Mouse (Mus musculus) kidney, adult 18-20 months (tissue): Measurements from ENCODE around the gene Mapt.

Experiments used
- DNase-seq: peaks from one replicate; pipeline ENCODE4 v3.0.0; 2021

Gene Mapt

DNA sequence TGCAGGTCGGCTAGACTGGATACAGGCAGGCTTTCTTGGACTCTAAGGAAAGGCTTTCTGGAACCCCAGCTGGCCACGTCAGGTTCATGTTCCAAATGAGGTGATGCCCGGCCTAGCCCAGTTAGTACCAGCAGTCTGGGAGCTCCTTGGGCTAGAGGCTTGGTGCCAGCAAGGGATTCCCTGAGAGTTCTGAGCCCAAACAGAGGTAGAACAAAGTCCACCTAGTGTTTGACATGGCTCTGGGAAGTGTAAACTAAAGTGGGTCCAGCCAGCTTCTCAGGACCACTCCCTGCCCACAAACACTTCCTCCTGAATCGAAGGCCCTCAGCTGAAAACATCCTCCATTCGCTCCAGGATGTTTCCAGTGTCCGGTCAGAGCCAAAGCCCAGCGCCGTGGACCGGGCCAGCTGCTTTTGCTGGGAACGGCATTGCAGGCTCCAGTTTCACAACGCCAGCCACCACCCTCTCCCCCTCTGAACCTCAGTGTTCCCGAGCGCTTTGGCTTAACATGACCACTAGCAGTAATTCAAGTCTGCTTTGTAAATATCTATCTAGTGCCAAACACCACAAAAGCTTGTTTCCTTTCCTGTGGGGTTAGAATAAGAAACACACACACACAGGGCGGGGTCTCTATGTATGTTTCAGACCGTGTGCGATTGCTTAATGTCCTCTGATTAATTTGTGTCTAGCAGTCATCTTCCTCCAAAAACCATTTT lies 85.7 kb downstream of the Mapt start:
- DNase-seq, result peak; percentile 42

DNA sequence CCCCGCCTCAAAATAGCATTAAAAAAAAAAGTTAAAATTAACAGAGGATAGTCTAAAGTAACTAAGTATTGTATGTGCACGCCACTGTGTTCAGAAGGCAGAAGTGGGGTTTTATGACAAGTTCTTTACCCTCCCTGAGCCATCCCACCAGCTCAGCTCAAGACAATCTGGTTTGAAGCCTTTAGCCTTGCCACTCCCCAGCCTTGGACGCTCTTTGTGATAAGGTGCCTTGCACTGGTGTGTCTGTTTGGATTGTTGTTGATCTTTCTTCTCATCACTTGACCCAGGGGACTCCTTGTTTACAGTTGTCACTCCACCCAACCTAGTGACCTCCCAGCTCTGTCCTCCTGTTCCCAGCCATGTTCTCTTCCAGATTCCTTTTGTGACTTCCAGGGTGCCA lies 86.4 kb downstream of the Mapt start:
- DNase-seq, result no peak

DNA sequence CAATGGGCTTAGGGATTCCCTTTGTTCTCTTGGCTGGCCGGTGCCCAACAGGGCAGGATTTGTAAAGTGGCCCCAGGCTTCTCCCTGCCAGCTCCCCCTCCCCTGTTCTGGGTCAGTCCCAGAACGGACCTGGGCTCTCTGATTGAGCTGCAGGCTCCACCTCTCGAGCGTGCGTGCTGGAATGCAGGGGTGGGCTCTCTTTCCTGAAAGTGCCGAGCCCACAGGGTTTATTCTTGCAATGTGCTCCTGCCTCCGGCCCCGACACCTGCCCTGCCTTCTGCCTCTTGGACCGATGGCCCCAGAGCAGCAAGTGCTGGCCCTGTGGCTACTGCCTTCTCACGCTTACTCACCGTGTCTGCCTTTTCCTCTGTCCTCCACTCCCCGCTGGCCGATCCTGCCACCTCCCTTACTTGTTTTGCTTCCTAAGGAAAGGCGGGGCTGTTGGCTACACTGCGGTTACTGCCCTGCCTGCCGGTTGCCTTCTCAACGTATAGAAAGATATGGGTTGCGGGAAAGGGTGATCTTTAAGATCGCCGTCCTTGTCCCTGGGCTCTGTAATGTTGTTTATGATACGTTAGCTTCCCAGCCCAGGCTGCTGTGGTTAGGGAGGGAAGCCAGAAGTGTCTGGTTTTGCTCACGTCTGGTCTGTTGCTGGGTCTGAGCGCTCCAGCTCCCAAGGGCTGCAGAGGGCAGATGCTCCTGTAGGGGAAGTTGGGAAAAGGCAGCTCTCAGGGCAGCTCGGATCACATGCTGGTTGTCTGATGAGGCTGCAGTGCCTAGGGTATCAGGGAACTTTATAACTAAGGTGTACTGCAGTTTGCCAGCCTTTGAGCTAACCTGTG lies 88.0 kb downstream of the Mapt start:
- DNase-seq, result peak; percentile 24

DNA sequence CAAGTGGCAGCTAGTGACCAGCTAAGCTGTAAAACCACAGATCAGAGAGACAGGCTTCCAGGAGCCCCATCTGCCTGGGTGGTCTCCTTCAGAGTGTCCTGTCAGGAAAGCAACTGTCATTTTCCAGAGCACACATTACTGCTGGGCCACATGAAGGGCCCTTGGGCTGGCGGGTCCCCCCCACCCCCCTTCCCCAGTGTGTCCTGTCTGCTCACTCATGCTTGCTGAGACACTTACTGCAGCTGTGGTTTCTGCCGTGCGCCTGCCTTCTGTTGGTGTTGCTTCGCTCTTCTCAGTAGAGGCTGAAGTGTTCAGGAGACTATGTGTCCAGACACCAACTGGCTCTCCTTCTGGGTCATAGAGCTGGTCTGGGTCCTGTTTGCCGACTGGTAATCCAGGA lies 89.3 kb downstream of the Mapt start:
- DNase-seq, result no peak

DNA sequence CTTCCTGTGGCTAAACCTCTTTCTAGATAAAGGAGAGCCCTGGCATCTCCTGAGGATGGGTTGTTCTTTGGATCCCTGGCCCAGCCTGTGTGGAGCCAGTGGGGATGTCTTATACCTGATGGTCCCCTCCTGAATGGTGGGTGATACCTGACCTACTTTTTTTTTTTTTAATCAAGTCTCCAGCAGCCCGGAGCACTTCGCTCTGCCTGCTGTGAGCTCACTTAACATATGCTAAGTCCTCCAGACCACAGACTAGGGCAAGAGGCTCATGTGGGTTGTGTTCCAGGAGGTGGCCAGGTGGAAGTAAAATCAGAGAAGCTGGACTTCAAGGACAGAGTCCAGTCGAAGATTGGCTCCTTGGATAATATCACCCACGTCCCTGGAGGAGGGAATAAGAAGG lies 91.0 kb downstream of the Mapt start:
- DNase-seq, result no peak

DNA sequence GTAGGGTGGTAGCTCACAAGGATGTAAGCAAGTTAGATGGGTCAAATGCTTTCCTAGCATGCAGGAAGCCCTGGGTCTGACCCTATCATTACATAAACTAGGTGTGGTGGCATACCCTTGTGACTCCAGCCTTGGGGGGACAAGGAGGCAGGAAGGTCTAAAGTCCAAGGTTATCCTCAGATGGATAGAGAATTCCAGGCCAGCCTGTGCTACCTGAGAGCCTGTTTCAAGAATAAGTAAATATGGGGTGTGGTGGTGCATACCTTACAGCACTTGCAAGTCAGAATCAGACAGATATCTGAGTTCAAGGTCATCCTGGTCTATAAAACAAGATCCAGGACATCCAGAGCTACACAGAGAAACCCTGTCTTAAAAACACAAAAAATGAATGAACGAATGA lies 96.3 kb downstream of the Mapt start:
- no peak for DNase-seq

DNA sequence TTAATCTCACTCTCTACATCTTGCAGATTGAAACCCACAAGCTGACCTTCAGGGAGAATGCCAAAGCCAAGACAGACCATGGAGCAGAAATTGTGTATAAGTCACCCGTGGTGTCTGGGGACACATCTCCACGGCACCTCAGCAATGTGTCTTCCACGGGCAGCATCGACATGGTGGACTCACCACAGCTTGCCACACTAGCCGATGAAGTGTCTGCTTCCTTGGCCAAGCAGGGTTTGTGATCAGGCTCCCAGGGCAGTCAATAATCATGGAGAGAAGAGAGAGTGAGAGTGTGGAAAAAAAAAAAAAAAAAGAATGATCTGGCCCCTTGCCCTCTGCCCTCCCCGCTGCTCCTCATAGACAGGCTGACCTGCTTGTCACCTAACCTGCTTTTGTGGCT lies 96.8 kb downstream of the Mapt start:
- no peak for DNase-seq

DNA sequence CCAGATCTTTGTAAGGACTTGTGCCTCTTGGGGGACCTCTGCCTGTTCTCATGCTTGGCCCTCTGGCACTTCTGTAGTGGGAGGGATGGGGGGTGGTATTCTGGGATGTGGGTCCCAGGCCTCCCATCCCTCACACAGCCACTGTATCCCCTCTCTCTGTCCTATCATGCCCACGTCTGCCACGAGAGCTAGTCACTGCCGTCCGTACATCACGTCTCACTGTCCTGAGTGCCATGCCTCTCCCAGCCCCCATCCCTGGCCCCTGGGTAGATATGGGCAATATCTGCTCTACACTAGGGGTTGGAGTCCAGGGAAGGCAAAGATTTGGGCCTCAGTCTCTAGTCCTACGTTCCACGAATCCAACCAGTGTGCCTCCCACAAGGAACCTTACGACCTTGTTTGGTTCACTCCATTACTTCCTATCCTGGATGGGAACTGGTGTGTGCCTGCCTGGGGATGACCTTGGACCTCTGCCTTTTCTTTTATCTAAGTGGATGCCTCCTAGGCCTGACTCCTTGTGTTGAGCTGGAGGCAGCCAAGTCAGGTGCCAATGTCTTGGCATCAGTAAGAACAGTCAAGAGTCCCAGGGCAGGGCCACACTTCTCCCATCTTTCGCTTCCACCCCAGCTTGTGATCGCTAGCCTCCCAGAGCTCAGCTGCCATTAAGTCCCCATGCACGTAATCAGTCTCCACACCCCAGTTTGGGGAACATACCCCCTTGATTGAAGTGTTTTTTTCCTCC lies 98.2 kb downstream of the Mapt start:
- DNase-seq, result no peak

DNA sequence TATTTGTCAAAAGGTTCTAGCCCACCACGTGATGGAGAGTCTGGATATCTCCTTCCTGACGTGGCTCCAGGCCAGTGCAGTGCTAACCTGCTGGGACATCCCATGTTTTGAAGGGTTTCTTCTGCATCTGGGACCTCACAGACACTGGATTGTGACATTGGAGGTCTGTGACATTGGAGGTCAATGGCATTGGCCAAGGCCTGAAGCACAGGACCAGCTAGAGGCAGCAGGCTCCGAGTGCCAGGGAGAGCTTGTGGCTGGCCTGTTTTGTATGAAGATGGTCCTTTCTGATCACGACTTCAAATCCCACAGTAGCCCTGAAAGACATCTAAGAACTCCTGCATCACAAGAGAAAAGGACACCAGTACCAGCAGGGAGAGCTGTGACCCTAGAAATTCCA lies 99.0 kb downstream of the Mapt start:
- DNase-seq, result no peak

DNA sequence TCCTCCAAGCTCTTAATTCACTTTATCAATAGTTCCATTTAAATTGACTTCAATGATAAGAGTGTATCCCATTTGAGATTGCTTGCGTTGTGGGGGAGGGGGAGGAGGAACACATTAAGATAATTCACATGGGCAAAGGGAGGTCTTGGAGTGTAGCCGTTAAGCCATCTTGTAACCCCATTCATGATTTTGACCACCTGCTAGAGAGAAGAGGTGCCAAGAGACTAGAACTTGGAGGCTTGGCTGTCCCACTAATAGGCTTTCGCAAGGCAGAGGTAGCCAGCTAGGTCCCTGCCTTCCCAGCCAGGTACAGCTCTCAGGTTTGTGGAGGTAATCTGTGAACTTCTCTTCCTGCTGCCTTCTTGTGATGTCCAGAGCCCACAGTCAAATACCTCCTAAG lies 100.0 kb downstream of the Mapt start:
- no peak for DNase-seq

DNA sequence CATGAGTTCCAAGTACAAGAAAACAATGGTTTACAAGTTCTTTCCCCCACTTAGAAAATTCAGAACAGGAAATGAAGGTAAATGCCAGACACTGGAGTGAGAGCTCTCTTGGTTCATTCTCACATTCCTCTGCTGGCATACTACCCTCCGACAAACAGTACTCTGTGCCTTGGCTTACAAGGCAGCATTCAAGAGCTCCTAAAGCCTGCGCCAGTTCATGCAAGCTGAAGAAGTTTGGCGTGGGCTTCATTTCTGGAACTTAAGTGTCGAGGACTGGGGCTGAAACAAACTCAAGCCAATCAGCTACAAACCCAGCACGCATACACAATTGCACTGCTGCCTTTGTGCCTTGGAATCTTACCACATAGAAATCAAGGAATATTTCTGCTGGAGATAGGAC lies 100.9 kb downstream of the Mapt start:
- no peak for DNase-seq

DNA sequence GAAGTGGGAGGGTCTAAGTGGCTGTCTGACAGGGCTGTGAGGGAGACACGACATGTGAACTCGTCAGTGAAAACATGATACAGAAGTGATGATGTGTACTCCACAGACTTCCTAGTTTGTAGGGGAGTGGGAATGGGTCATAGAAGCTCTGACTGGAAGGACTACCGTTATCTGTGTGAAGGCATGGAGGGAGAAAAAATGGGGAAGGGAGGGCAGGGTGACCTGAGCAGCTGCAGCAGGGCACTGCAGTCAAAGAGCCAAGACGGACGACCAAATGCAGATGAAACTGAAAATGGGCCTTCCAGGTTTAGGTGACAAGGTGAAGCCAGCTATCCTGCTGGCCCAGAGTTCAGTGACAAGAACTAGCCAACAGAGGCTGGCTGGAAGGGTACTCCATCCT lies 102.9 kb downstream of the Mapt start:
- DNase-seq, result no peak

DNA sequence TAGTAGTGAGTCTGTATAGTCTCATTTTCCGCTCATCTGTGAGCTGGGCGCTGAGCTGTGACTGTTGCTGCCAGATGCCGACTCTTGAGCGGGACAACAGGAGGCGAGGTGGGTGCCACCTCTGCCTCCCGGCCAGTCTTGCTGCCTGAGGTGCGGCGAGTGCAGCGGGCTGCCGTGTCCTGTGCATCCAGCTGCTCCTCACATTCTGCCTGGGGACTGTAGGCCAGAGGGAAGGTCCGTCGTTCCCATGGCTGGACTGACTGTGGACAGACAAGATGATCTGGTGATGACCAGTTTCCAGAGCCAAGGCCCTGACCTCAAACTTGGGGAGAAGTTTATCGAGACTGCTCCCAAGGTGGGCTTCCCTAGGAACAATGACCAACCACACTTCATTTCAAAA lies 103.8 kb downstream of the Mapt start:
- DNase-seq, result no peak

DNA sequence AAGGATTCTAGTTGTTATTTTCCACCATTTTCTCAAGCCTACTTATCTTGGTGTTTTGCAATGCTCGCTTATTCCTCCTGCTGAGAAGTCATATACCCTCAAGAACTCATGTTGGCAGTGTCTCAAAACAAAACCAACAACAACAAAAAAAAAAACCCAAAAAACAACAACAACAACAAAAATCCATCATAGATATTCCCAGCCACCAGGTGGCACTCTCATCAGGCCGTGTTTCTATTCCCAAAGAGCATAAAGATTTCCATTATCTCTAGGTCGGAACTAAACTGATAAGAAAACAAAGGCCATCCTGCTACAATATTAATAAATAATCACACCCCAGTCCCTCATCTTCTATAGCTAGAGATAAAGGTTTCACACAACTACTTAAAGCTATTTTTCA lies 115.7 kb downstream of the Mapt start:
- DNase-seq, result peak; percentile 26

DNA sequence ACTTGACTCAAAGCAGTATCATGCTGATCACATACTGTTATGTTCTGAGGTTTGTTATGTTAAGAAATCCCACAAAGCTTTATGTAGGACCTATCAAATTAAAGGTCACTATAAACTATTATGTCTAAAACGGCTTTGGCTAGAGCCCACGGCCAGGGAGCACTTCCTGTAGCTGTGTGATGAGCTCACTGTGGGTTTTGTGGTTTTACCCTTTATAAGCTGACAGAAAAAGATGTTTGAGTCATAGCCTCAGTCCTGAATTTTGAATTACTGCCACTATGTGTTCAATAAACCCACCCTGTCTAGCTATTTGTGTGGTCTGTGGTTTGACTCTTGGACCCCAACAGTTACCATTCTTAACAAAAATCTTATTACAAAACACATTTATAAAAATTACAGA lies 130.6 kb downstream of the Mapt start:
- no peak for DNase-seq

DNA sequence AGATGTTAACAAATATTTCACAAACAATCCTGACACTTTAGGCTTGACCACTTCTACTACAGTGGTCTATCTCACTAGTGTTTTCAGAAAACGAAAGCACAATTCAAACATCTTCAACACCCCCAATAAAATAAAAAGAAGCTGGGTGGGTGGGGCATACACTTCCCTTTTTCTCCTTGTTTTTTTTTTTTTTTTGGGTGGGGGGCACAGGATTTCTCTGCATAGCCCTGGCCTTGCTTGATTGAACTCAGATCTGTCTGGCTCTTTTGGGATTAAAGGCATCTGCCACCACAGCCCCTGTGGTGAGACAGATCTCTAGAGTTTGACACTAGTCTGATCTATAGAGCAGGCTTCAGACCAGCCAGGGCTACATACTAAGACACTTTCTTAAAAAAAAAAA lies 131.5 kb downstream of the Mapt start:
- no peak for DNase-seq

DNA sequence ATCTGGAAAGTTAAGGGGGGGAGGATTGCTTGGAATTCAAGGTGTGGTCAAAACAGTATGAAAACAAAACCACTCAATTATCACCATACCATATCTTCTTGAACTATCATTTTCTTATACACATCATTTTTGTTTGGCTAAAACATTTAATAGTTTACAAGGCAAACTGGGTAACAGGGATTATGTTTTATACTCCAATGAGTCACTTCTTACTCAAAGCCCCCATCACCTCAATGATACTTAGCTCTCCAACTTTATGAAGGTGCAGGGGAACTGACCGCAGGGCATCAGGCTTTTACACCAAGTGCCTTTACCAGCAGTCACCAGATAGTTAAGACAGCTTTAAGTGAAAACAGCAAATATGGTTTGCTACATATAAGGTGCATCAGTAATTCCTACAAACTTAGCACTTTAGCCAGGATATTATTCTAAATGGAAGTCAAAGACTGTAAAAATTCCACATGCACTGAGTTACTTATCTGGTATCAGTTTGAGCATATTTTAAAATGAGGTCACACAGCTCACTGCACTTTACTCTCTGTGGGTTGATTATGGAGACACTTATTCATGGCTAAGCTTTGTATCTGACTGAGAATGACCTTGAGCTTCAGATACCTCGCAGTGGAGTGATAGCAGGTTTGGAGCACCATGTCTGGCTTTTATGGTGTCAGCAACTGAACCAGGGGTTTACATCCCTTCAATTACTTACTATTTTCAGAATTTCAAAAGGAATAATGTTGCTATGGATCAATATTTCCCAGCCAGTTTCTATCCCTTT lies 132.8 kb downstream of the Mapt start:
- DNase-seq, result no peak

DNA sequence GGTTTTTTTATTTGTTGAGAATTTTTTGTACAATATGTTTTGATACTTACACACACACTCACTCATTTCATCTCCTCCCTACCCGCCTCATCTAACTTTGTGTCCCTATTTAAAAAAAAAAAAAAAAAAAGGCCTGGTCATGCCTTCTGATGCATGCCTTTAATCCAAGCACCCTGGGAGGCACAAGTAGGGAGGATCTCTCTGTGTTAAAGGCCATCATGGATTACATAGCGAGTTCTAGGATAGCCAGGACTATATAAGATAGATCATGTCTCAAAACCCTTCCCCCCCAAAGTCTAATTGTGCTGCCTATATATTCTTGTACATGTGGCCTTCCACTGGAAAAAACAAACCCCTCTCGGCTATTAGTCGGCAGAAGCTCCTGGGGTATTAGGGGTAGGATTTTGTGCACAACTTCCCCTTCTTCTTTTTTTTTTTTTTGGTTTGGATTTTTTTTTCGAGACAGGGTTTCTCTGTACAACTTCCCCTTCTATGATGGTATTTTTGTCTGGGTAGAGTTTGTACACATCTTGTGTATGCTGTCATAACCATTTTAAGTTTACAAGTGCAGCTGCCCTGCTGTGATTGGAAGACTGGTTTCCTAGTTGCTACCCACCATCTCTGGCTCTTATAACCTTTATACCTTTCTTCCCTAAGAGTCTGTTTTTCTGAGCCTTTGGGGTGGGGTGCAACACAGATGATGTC lies 136.4 kb downstream of the Mapt start:
- no peak for DNase-seq

DNA sequence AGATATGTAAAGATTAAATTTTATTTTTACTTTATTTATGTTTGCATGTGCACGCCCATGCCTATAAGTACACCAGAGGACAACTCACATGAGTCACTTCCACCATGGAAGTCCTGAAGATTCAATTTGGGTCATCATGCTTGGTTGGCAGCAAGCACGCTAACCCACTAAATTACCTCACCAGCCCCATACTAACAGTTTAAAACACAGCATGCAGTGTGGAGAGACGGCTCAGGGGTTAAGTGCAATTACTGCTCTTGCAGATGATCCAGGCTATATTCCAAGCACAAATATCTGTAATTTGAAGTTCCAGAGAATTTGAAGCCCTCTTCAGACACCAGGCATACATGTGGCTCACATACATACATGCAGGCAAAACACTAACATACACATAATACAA lies 145.1 kb downstream of the Mapt start:
- DNase-seq, result no peak

DNA sequence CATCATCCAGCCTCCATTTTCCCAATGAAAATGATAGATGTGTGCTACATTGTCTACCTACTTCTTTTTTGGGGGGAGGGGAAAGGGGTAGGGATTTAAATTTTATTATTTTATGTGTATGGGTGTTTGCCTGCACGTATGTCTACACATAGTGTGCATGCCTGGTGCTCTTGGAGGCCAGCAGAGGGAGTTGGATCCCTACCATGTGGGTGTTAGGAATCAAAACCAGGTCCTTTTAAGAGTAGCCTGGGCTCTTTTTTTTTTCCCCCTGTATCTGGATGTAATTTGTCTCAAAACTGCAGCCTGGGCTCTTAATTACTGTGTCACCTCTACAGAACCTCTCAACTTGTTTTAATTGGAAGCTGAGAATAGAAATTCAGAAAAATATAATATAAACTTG lies 148.4 kb downstream of the Mapt start:
- no peak for DNase-seq
